Mouse (Mus musculus) midbrain, embryonic 14.5 days (tissue): Measurements from ENCODE around the gene Slc25a33. TPM values are rescaled to one million over a fixed set of nuclear protein-coding genes. Genes with fewer than 3 reads are reported as not detected.

Experiments
- ATAC-seq: fragments of 200-750 bp; cut with Nextera tagmentation; 2 replicates; pipeline ENCODE4 v1.8.0; 2017; ENCODE audit warnings: moderate number of reproducible peaks, moderate library complexity; ENCODE audit not compliant: low FRiP score, low TSS enrichment
- DNase-seq: peaks from one replicate; pipeline ENCODE4 v3.0.0-alpha.2; 2015
- H3K27ac ChIP-seq: fragments of 300-500 bp; sonication (generic); replicated peaks from 2 replicates; pipeline ENCODE4 v1.5.1; 2014; ENCODE audit warnings: mild to moderate bottlenecking, low read depth, low read length, moderate library complexity
- H3K27me3 ChIP-seq: fragments of 300-500 bp; sonication (generic); 2 replicates; pipeline ENCODE4 v1.6.1; 2014; ENCODE audit warnings: low read length, control low read depth, mixed read lengths; ENCODE audit not compliant: control insufficient read depth, insufficient read depth
- H3K36me3 ChIP-seq: fragments of 300-500 bp; sonication (generic); 2 replicates; pipeline ENCODE4 v1.6.1; 2014; ENCODE audit warnings: low read length, control low read depth; ENCODE audit not compliant: control insufficient read depth, insufficient read depth
- H3K4me1 ChIP-seq: fragments of 300-500 bp; sonication (generic); 2 replicates; pipeline ENCODE4 v1.6.1; 2014; ENCODE audit warnings: mild to moderate bottlenecking, antibody characterized with exemption, low read length, control low read depth; ENCODE audit not compliant: control insufficient read depth, insufficient read depth
- H3K4me2 ChIP-seq: fragments of 300-500 bp; sonication (generic); 2 replicates; pipeline ENCODE4 v1.6.1; 2014; ENCODE audit warnings: mild to moderate bottlenecking, low read length, moderate library complexity
- H3K4me3 ChIP-seq: fragments of 300-500 bp; sonication (generic); replicated peaks from 2 replicates; pipeline ENCODE4 v1.5.1; 2014; ENCODE audit warnings: low read depth, low read length
- H3K9ac ChIP-seq: fragments of 300-500 bp; sonication (generic); replicated peaks from 2 replicates; pipeline ENCODE4 v1.6.1; 2014; ENCODE audit warnings: mild to moderate bottlenecking, low read length, moderate library complexity
- H3K9me3 ChIP-seq: fragments of 300-500 bp; sonication (generic); 2 replicates; pipeline ENCODE4 v1.6.1; 2016; ENCODE audit warnings: low read length, control low read depth, mixed read lengths; ENCODE audit not compliant: control insufficient read depth
- WGBS: fragments of 180-500 bp; shearing (Covaris S2); extraction: QIAGEN DNeasy Blood & Tissue Kit; methylation state at CpG from one replicate; pipeline ENCODE4 v1.1.7; 2014; 5-methylcytosine and 5-hydroxymethylcytosine counted together
- polyA plus RNA-seq: library from polyadenylated mRNA; unstranded; fragments of >200 nt; fragmentation: Nextera tagmentation; extraction: Ambion mirVana; gene quantifications from 2 replicates; pipeline ENCODE4 v1.2.1, GENCODE M21; 2014

The Slc25a33 gene
- polyA plus RNA-seq, 1 experiment from 2014 or later, result 29.1 TPM

GRCm38 (mm10) chr4:149739478-149739877, 34.6 kb downstream of the Slc25a33 start:
- H3K27ac ChIP-seq, result no peak overlapping the region
- ATAC-seq, result no peak
- no peak for DNase-seq
- no peaks in the 10 kb centered on the region for H3K27me3 ChIP-seq
- no peak overlapping the region for H3K9ac ChIP-seq
- H3K4me3 ChIP-seq, result no peak overlapping the region
- no peaks in the 10 kb centered on the region for H3K9me3 ChIP-seq
- peaks cover 28% of the 10 kb centered on the region for H3K4me1 ChIP-seq
- no peak overlapping the region for H3K4me2 ChIP-seq
- peaks cover 25% of the 10 kb centered on the region for H3K36me3 ChIP-seq
- WGBS, result 83% methylated on average over 5 of the region's 5 CpGs

- Histone ChIP-seq H3K4me1 (peaks cover 44% of the 10 kb centered on the region), H3K36me3 (peaks cover 7% of the 10 kb centered on the region), H3K9ac (peak within 1 kb of the TSS; percentile 85), H3K27me3 (no peaks in the 10 kb centered on the region), H3K9me3 (no peaks in the 10 kb centered on the region), H3K4me3 (peak within 1 kb of the TSS; percentile 88), H3K27ac (peak within 1 kb of the TSS; percentile 81), H3K4me2 (peak within 1 kb of the TSS; percentile 96)
- DNase-seq (peak; percentile 99), ATAC-seq (peak; percentile 91)
- WGBS, result under 1% methylated on average over 89 of the region's 97 CpGs
These were observed 36.4 kb downstream of the Slc25a33 start, which contains the start of gene Tmem201 for GRCm38 (mm10) chr4:149737383-149738324. TSS of gene Tmem201 (minus strand) at chr4:149738044.

- no peak overlapping the region for H3K27ac ChIP-seq
- H3K36me3 ChIP-seq, result peaks cover 5% of the 10 kb centered on the region; the same call in 1 of the 2 replicates
- DNase-seq (peak; percentile 53), ATAC-seq (no peak)
- peak overlapping the region; percentile 96 for H3K4me2 ChIP-seq
- 56% methylated on average over 4 of the region's 4 CpGs for WGBS
- peaks cover 44% of the 10 kb centered on the region for H3K4me1 ChIP-seq
- peak overlapping the region; percentile 85 for H3K9ac ChIP-seq
- H3K27me3 ChIP-seq, result no peaks in the 10 kb centered on the region
- no peaks in the 10 kb centered on the region for H3K9me3 ChIP-seq
- peak overlapping the region; percentile 88 for H3K4me3 ChIP-seq
These were observed 37.5 kb downstream of the Slc25a33 start for GRCm38 (mm10) chr4:149736581-149736980.

DNA sequence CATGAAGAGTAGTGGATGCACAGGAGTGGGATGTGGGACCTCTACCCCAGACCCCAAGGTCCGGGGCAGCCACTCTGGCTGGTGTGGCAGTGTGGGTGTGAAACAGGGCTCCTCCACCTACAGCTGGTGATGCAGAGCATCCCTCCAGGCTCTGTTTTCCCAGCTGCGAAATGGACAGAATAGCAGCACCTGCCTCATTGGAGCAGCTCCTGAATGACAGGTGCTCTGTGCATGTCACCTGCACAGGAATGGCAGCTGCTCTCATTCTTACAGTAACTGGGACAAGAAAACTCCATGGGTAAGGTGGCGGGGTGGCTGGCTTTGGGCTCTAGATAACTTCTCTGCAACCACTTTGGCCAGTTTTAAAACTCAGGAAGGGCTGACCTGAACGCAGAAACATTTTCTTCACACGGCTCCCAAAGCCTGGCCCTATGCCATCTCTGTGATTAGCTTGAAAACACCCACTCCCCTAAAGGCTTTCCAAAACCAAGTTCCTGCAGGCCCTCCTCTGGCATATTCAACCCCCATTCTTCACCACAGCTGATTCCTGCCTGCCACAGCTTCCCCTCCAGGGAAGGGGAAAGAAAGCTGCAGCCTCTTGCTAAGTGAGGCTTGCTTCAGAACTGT, 38.3 kb downstream of the Slc25a33 start:
- no peaks in the 10 kb centered on the region for H3K27me3 ChIP-seq
- H3K4me3 ChIP-seq, result no peak overlapping the region
- H3K9ac ChIP-seq, result peak overlapping the region; percentile 24; the same call in 1 of the 2 replicates
- peaks cover 44% of the 10 kb centered on the region for H3K4me1 ChIP-seq
- ATAC-seq, result no peak
- H3K36me3 ChIP-seq, result peaks cover 7% of the 10 kb centered on the region
- no peak overlapping the region for H3K27ac ChIP-seq
- DNase-seq, result no peak
- H3K4me2 ChIP-seq, result peak overlapping the region; percentile 96
- no peaks in the 10 kb centered on the region for H3K9me3 ChIP-seq
- WGBS, result 84% methylated on average over 5 of the region's 5 CpGs

- Histone ChIP-seq H3K4me3 (no peak overlapping the region), H3K9me3 (no peaks in the 10 kb centered on the region), H3K4me2 (no peak overlapping the region), H3K9ac (peak overlapping the region; percentile 26; the same call in 1 of the 2 replicates), H3K36me3 (peaks cover 14% of the 10 kb centered on the region), H3K27me3 (no peaks in the 10 kb centered on the region), H3K27ac (no peak overlapping the region), H3K4me1 (peaks cover 44% of the 10 kb centered on the region)
- no peak for ATAC-seq
- DNase-seq, result no peak
- WGBS, result 85% methylated on average over 10 of the region's 10 CpGs
These were observed 39.2 kb downstream of the Slc25a33 start for GRCm38 (mm10) chr4:149734730-149735475.

DNA sequence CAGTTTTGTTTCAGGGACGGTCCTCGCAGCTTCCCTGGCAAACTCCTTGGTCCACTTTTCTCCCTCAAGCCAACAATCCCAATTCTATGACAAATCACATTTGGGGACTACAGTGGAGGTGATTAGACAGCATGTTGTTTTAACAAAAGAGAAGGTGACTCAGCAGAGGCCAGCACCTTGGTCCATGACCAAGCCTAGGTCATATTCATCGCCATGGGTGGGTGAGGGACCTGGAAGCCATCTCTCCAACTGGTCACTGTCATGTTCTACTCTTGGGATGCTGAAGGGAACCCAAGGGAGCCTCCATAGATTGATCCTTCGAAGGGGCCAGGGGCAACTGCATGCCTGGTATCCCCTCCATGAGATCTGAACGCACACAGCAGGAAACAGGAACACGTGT, 39.8 kb downstream of the Slc25a33 start:
- H3K9ac ChIP-seq, result no peak overlapping the region
- WGBS, result 89% methylated on average over 6 of the region's 6 CpGs
- ATAC-seq, result no peak
- peaks cover 44% of the 10 kb centered on the region for H3K4me1 ChIP-seq
- DNase-seq, result no peak
- H3K4me3 ChIP-seq, result no peak overlapping the region
- H3K9me3 ChIP-seq, result no peaks in the 10 kb centered on the region
- peak overlapping the region; percentile 29 for H3K4me2 ChIP-seq
- H3K36me3 ChIP-seq, result peaks cover 20% of the 10 kb centered on the region
- H3K27ac ChIP-seq, result peak overlapping the region; percentile 74; the same call in 1 of the 2 replicates
- H3K27me3 ChIP-seq, result no peaks in the 10 kb centered on the region

DNA sequence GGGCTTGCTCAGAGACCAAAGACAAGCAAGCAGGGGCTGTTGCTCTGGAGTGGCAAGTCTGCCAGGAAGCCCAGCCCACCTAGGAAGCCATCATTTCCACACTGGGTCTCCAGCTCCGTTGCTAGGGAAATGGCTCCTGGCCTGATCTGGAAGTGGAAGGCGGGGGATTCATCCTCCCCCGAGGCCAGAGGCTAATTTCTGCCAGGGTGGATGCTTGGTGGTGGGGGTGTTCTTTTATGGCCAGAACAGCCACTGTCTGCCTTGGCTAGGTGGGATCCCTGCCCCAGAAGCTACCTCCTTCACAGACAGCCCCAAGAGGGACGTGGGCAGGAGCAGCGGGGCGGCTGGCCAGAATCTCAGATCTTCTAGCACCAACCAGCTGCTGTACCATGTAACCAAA, 40.3 kb downstream of the Slc25a33 start:
- ATAC-seq (no peak), DNase-seq (peak; percentile 67)
- Histone ChIP-seq H3K9me3 (no peaks in the 10 kb centered on the region), H3K9ac (no peak overlapping the region; the same call in 1 of the 2 replicates), H3K4me1 (peaks cover 44% of the 10 kb centered on the region), H3K36me3 (peaks cover 25% of the 10 kb centered on the region), H3K27ac (peak overlapping the region; percentile 74), H3K4me2 (peak overlapping the region; percentile 29), H3K4me3 (no peak overlapping the region), H3K27me3 (no peaks in the 10 kb centered on the region)
- WGBS, result 43% methylated on average over 6 of the region's 6 CpGs

DNA sequence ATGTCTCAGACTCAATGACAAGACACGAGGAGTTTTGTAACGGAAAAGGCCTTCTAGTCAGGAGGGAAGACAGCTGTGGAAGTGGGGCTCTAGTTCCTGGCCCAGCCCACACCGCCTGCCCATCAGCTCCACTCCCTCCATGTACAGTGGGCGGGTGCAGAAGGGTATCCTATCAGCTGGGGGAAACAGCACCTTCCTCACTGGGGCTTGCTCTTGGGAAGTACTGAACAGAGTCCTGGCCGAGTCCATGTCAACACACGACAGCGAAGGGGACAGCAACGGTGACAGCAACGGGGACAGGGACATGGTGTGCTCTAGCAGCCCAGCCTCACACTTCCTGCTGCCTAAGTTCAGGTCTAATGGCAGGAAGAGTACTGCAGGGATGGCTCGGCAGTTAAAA, 41.3 kb downstream of the Slc25a33 start:
- Histone ChIP-seq H3K4me3 (no peak overlapping the region), H3K9me3 (no peaks in the 10 kb centered on the region), H3K9ac (no peak overlapping the region), H3K36me3 (peaks cover 32% of the 10 kb centered on the region), H3K27ac (no peak overlapping the region), H3K27me3 (no peaks in the 10 kb centered on the region), H3K4me1 (peaks cover 44% of the 10 kb centered on the region), H3K4me2 (no peak overlapping the region)
- 81% methylated on average over 10 of the region's 10 CpGs for WGBS
- ATAC-seq, result no peak
- DNase-seq, result no peak
